Mouse (Mus musculus) megakaryocyte, embryonic 14.5 days (primary cell): ENCODE measurements around the gene Ltn1.

Experiments
- FLI1 ChIP-seq: IDR thresholded peaks from 2 replicates; pipeline ENCODE4 v1.6.1; 2012; ENCODE audit warnings: low read length, inconsistent platforms, mixed read lengths
- GATA1 ChIP-seq: IDR thresholded peaks from 3 replicates; pipeline ENCODE4 v1.6.1; 2012; ENCODE audit warnings: mixed read lengths, low read length, inconsistent platforms, borderline replicate concordance

DNA sequence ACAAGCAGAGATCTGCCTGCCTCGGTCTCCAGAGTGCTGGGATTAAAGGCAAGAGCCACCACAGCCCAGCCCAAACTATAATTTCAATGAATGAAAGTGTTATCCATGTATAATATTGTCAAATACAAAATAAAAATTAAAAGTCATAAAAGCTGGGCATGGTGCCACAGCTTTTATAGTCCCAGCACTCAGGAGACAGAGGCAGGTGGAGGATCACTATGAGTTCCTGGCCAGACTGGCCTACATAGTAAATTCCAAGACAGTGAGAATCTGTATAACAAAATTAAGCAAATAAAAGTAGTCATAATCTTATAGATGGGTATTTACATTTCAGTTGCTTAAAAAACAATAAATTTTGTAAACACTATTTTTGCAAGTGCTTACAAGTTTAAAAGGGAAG, 78.8 kb downstream of the Ltn1 start:
- TF ChIP-seq GATA1, result no peak
- TF ChIP-seq FLI1, result no peak
